1 mouse cellular context compared by ENCODE assay signal in the genomic region with DNA sequence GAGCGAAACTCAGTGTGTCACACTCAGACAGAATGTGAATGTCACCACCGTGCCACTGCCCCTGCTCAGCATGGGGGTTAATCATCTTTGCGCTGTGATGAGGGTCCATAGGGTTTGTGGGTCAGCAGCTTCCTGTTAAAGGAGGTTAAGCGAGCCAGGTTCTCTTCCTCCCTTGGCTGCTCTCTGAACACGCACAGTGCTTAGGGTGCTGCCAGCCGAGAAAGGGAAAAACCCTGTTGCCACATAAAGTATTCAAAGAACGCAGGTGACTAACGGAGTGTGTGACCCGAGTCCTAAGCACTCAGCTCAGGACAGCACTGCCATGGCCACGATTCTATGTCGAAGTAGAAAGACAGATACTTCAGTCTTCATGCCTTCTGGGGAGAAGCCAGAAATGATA.
TF ChIP-seq lines count a peak whose summit lies in the region.

No protein-coding gene starts in this region.

TF ChIP-seq in CH12.LX, 34 proteins besides CTCF, POLR2A, EP300 and RAD21 (continued from another document):
- TF ChIP-seq ZKSCAN1 (IDR thresholded peaks at IDR 0.05; ENCODE audit: borderline replicate concordance, low read depth, low read length) (no peak), BHLHE40 (IDR thresholded peaks at IDR 0.05; ENCODE audit: low read depth, low read length) (peak; percentile 88)
